Mouse (Mus musculus): ENCODE measurements around the gene Lpp. TPM values are rescaled to one million over a fixed set of nuclear protein-coding genes. Genes with fewer than 3 reads are reported as not detected.

Lpp gene
- total and polyA plus RNA-seq, 3 experiments = 0.16 TPM; not detected in 2

DNA sequence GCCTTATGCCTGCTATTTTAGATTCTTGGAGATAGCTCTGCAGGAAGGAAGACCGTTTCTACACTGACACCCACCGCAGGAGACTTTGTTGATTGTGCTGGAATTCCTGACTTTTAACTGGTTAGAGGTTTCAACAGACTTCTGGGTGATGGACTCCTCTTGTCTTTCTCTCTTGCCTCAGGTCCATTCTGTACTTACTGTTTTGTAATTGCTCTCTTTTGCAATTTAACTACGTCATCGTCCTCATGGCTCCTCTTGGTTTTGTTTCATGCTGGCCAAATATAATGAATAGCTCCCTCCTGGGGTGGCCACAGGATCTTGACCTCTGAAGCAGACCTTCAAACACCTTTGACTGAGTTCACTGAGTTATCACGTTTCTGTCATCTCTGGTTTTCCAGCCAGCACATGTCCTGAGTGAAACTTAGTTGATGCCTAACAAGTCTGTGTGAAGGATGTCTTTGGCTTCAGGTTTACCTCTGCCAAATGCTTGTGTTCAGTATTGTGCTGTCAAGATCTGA is 27.4 kb downstream of the Lpp start:
- Histone ChIP-seq H3K36me3 (replicated peaks) (no peaks in the 10 kb centered on the region), H3K27me3 (ENCODE audit: insufficient read depth, low read length) (no peaks in the 10 kb centered on the region), H3K4me3 (ENCODE audit: low read depth, low read length) (no peak overlapping the region), H3K9me3 (replicated peaks) (peaks cover 46% of the 10 kb centered on the region), H3K4me1 (ENCODE audit: insufficient read depth, low read depth, low read length) (no peaks in the 10 kb centered on the region)
- TF ChIP-seq TAL1 (conservative IDR thresholded peaks at IDR 0.05; ENCODE audit: low read depth, low read length) (no peak), CTCF (IDR thresholded peaks at IDR 0.05; ENCODE audit: low read depth, low read length) (no peak), GATA2 (IDR thresholded peaks at IDR 0.05; ENCODE audit: borderline replicate concordance, low read depth, low read length) (no peak), GATA1 (IDR thresholded peaks at IDR 0.05; ENCODE audit: borderline replicate concordance, low read length) (no peak), POLR2AphosphoS5 (IDR thresholded peaks at IDR 0.05; ENCODE audit: insufficient replicate concordance, low read depth, low read length) (no peak)
- DNase-seq (ENCODE audit: low spot score) (no peak), ATAC-seq (ENCODE audit: extremely low read depth, insufficient number of reproducible peaks, low FRiP score, poor library complexity, severe bottlenecking) (no peak)

DNA sequence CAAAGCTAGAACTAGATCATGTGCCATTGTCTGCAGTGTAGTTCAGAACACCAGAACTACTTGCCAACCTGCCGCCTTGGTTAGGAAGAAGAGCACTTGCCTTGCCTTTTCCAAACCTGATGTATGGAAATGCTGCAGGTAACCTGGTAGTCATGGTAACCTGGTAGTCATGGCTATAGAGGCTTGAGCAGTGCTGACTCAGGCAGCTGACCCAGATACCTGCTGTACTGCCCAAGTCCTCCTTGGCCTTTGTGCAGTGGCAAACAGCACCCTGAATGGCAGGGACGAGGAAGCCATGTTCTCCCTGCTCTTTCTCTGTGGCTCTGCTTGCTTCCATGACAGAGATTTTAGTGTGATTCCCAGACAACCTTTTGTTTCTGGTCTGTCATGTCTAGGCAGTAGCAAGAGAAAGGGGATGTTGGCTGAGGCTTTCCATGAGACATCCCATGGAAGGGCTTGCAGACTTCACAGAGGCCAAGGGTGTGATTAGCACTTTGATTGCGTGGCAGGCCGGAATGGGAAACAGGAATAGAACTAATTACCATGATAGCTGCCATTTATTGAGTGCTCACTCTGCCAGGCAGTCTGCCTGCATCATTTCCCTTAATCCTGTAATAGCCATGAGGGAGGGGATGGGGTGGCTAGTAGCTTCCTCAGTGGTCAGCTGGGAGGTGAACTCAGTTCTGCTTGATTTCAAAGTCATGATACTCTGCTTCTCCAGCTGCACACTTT is 28.5 kb downstream of the Lpp start:
- no peak for DNase-seq (ENCODE audit: low spot score)
- no peaks in the 10 kb centered on the region for H3K36me3 ChIP-seq (replicated peaks)
- ATAC-seq (ENCODE audit: extremely low read depth, insufficient number of reproducible peaks, low FRiP score, poor library complexity, severe bottlenecking) = no peak
- no peaks in the 10 kb centered on the region for H3K27me3 ChIP-seq (ENCODE audit: insufficient read depth, low read length)
- H3K4me1 ChIP-seq (ENCODE audit: insufficient read depth, low read depth, low read length) = no peaks in the 10 kb centered on the region
- TF ChIP-seq CTCF (IDR thresholded peaks at IDR 0.05; ENCODE audit: low read depth, low read length) (no peak), GATA2 (IDR thresholded peaks at IDR 0.05; ENCODE audit: borderline replicate concordance, low read depth, low read length) (no peak), POLR2AphosphoS5 (IDR thresholded peaks at IDR 0.05; ENCODE audit: insufficient replicate concordance, low read depth, low read length) (no peak), GATA1 (IDR thresholded peaks at IDR 0.05; ENCODE audit: borderline replicate concordance, low read length) (no peak), TAL1 (conservative IDR thresholded peaks at IDR 0.05; ENCODE audit: low read depth, low read length) (no peak)
- H3K9me3 ChIP-seq (replicated peaks) = peaks cover 37% of the 10 kb centered on the region
- H3K4me3 ChIP-seq (ENCODE audit: low read depth, low read length) = no peak overlapping the region

DNA sequence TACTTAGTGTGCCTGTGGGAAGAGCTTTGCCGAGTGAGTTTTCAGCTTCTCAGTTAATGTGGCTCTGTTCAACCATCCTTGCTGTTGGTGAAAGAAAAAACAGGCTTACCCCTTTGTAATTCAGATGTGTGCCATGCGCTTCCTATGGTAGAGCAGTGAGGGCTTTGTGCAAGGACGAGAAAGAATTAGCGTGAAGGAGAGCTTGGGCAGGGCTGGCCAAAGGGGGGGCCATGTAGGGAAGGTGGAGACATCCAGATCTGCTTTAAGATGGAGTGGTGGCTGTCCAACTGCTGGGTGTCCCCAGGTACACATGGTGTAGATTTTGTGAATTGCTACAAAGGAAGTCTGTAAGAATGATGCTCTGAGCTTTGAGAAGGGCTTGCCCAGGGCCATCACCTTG is 29.9 kb downstream of the Lpp start:
- TF ChIP-seq GATA1 (IDR thresholded peaks at IDR 0.05; ENCODE audit: borderline replicate concordance, low read length) (no peak), TAL1 (conservative IDR thresholded peaks at IDR 0.05; ENCODE audit: low read depth, low read length) (no peak), POLR2AphosphoS5 (IDR thresholded peaks at IDR 0.05; ENCODE audit: insufficient replicate concordance, low read depth, low read length) (no peak), CTCF (IDR thresholded peaks at IDR 0.05; ENCODE audit: low read depth, low read length) (no peak), GATA2 (IDR thresholded peaks at IDR 0.05; ENCODE audit: borderline replicate concordance, low read depth, low read length) (no peak)
- no peak overlapping the region for H3K4me3 ChIP-seq (ENCODE audit: low read depth, low read length)
- H3K36me3 ChIP-seq (replicated peaks) = no peaks in the 10 kb centered on the region
- H3K27me3 ChIP-seq (ENCODE audit: insufficient read depth, low read length) = no peaks in the 10 kb centered on the region
- peaks cover 37% of the 10 kb centered on the region for H3K9me3 ChIP-seq (replicated peaks)
- no peaks in the 10 kb centered on the region for H3K4me1 ChIP-seq (ENCODE audit: insufficient read depth, low read depth, low read length)
- DNase-seq (ENCODE audit: low spot score) (no peak), ATAC-seq (ENCODE audit: extremely low read depth, insufficient number of reproducible peaks, low FRiP score, poor library complexity, severe bottlenecking) (no peak)

DNA sequence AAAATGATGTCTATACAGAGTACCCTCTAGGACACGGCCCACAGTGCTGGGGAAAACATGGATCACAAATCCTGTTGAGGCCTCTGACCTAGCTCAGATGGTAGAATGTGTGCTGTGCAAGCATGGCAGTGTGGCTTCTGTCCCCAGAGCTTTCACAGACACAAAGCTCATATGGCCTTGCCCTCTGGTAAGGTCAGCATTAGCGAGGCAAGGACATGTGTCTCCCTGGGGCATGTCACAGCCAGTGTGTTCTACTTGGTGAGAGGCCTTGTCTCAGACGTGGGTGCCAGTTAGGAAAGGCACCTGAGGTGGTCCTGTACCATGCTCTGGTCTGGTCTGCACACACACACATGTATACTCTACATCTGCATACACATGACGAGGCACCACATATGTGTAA is 30.4 kb downstream of the Lpp start:
- TF ChIP-seq GATA1 (IDR thresholded peaks at IDR 0.05; ENCODE audit: borderline replicate concordance, low read length) = no peak
- no peak for TF ChIP-seq POLR2AphosphoS5 (IDR thresholded peaks at IDR 0.05; ENCODE audit: insufficient replicate concordance, low read depth, low read length)
- no peak for TF ChIP-seq GATA2 (IDR thresholded peaks at IDR 0.05; ENCODE audit: borderline replicate concordance, low read depth, low read length)
- TF ChIP-seq CTCF (IDR thresholded peaks at IDR 0.05; ENCODE audit: low read depth, low read length) = no peak
- TF ChIP-seq TAL1 (conservative IDR thresholded peaks at IDR 0.05; ENCODE audit: low read depth, low read length) = no peak
- H3K36me3 ChIP-seq (replicated peaks) = no peaks in the 10 kb centered on the region
- peaks cover 36% of the 10 kb centered on the region for H3K9me3 ChIP-seq (replicated peaks)
- DNase-seq (ENCODE audit: low spot score) (no peak), ATAC-seq (ENCODE audit: extremely low read depth, insufficient number of reproducible peaks, low FRiP score, poor library complexity, severe bottlenecking) (no peak)
- no peaks in the 10 kb centered on the region for H3K4me1 ChIP-seq (ENCODE audit: insufficient read depth, low read depth, low read length)
- H3K27me3 ChIP-seq (ENCODE audit: insufficient read depth, low read length) = no peaks in the 10 kb centered on the region
- H3K4me3 ChIP-seq (ENCODE audit: low read depth, low read length) = no peak overlapping the region

DNA sequence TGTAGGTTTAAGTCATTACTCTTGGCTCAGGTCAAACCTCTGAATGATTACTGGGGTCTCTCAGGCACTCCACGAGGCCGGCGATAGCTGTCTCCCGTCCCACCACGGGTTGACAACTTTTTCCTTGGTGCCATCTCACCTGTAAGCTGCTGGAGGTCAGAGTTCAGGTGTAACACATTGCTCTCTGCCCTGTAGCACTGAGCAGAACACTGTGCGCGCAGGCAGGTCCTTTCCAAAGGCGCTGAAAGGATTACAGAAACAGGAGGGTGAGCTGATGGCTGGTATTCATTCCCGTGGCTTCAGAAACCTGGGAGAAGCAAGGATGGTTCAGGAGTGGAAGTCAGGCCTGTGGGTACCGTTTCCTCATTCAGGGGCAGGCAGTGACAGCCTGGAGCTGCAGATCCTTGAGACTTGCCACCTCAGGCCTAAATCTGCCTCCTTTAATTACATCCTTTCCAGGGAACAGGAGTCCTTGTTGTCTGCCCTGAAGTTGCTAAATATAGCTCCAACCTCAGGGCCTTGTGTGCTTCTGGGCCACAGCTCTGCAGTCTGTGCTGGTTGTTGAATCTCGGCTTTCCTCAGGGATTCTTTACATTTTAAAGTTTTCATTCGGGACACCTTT is 31.2 kb downstream of the Lpp start:
- H3K9me3 ChIP-seq (replicated peaks) = peaks cover 41% of the 10 kb centered on the region
- TF ChIP-seq TAL1 (conservative IDR thresholded peaks at IDR 0.05; ENCODE audit: low read depth, low read length) = no peak
- no peaks in the 10 kb centered on the region for H3K36me3 ChIP-seq (replicated peaks)
- no peak for DNase-seq (ENCODE audit: low spot score)
- H3K4me3 ChIP-seq (ENCODE audit: low read depth, low read length) = no peak overlapping the region
- H3K27me3 ChIP-seq (ENCODE audit: insufficient read depth, low read length) = no peaks in the 10 kb centered on the region
- H3K4me1 ChIP-seq (ENCODE audit: insufficient read depth, low read depth, low read length) = no peaks in the 10 kb centered on the region
- ATAC-seq (ENCODE audit: extremely low read depth, insufficient number of reproducible peaks, low FRiP score, poor library complexity, severe bottlenecking) = no peak

DNA sequence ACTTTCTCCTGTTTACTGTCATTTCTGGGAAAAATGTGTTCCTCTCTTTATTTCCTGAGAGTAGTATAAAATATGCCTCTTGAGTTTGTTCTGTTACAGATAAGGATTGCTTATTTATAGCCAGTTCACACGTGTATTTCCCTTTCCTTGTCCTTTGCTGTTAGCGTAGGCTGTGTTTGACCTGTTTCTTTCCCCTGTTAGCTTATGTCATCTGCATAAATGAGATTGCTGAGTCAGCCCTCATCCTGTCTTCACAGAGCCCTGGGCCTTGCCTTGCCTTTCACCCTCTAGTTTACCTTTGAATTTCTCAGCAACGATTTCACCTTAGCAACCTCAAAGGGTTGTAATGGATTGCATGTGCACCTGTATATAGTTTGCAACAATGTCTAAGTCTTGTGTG is 32.5 kb downstream of the Lpp start:
- no peak for TF ChIP-seq TAL1 (conservative IDR thresholded peaks at IDR 0.05; ENCODE audit: low read depth, low read length)
- no peak for TF ChIP-seq GATA1 (IDR thresholded peaks at IDR 0.05; ENCODE audit: borderline replicate concordance, low read length)
- TF ChIP-seq GATA2 (IDR thresholded peaks at IDR 0.05; ENCODE audit: borderline replicate concordance, low read depth, low read length) = no peak
- no peak for TF ChIP-seq POLR2AphosphoS5 (IDR thresholded peaks at IDR 0.05; ENCODE audit: insufficient replicate concordance, low read depth, low read length)
- TF ChIP-seq CTCF (IDR thresholded peaks at IDR 0.05; ENCODE audit: low read depth, low read length) = no peak
- DNase-seq (ENCODE audit: low spot score) = no peak
- no peak for ATAC-seq (ENCODE audit: extremely low read depth, insufficient number of reproducible peaks, low FRiP score, poor library complexity, severe bottlenecking)

More for the DNA sequence above, 32.5 kb downstream of the Lpp start:
- Histone ChIP-seq H3K4me3 (ENCODE audit: low read depth, low read length) (no peak overlapping the region), H3K27me3 (ENCODE audit: insufficient read depth, low read length) (no peaks in the 10 kb centered on the region), H3K9me3 (replicated peaks) (peaks cover 48% of the 10 kb centered on the region), H3K36me3 (replicated peaks) (no peaks in the 10 kb centered on the region), H3K4me1 (ENCODE audit: insufficient read depth, low read depth, low read length) (no peaks in the 10 kb centered on the region)
